Mouse (Mus musculus) layer of hippocampus, adult 18-20 months (tissue): ENCODE results near the gene Adh6b. TPM values are rescaled to one million over a fixed set of nuclear protein-coding genes. Genes with fewer than 3 reads are reported as not detected.
A peak's percentile ranks its signal among the peaks of the same experiment; 100 is the strongest.
"Not testable (repeated sequence)": the region's sequence is repeated elsewhere in the genome, so short reads cannot be mapped to it uniquely, and the experiment has no call there.

Source experiments
- DNase-seq, 2 experiments: peaks; one replicate each; pipeline ENCODE4 v3.0.0; 2022; ENCODE audit warnings: low spot score in 2 of 2
- total RNA-seq, 2 experiments: library from RNA; stranded (reverse); gene quantifications; 2 replicates each; pipeline ENCODE4 v1.2.3; 2021

Adh6b gene
- total RNA-seq, 2 experiments from 2014 or later, result 0.17 TPM; not detected in 1

GRCm38 (mm10) chr3:138360721-138361120 is 19.1 kb downstream of the Adh6b start:
- no peak for DNase-seq

- DNase-seq, result no peak
Measured at GRCm38 (mm10) chr3:138362920-138363319, 21.3 kb downstream of the Adh6b start.

GRCm38 (mm10) chr3:138366181-138366580 is 24.6 kb downstream of the Adh6b start:
- no peak for DNase-seq

- no peak for DNase-seq
Measured at GRCm38 (mm10) chr3:138369546-138369945, 28.0 kb downstream of the Adh6b start.

- not testable (repeated sequence) for DNase-seq
Measured at GRCm38 (mm10) chr3:138370289-138370688, 28.7 kb downstream of the Adh6b start.

GRCm38 (mm10) chr3:138373920-138374319 is 32.3 kb downstream of the Adh6b start:
- no peak for DNase-seq

GRCm38 (mm10) chr3:138375148-138375547 is 33.6 kb downstream of the Adh6b start:
- no peak for DNase-seq

- DNase-seq, result no peak
Measured at GRCm38 (mm10) chr3:138381133-138381532, 39.6 kb downstream of the Adh6b start.

GRCm38 (mm10) chr3:138387155-138387554 is 45.6 kb downstream of the Adh6b start:
- no peak for DNase-seq

GRCm38 (mm10) chr3:138404872-138405271 is 63.3 kb downstream of the Adh6b start:
- DNase-seq, result peak in 1 of 2 experiments; percentile 2

- DNase-seq, result peak; percentile 16 to 76
Measured at GRCm38 (mm10) chr3:138405341-138405740, 63.8 kb downstream of the Adh6b start.

- DNase-seq, result no peak
Measured at GRCm38 (mm10) chr3:138405840-138406239, 64.3 kb downstream of the Adh6b start.

- DNase-seq, result no peak
Measured at GRCm38 (mm10) chr3:138407920-138408319, 66.3 kb downstream of the Adh6b start.

Other genes starting within 250 kb of the Adh6b start
- gene Trmt10a, start 198.3 kb upstream of the Adh6b start, total RNA-seq, result 1 to 10 TPM; 4.6 to 5.1 TPM
- 1 to 10 TPM; 6.8 to 7.1 TPM for gene Mttp, start 196.8 kb upstream of the Adh6b start, total RNA-seq
- gene 4930579F01Rik, start 147.9 kb upstream of the Adh6b start, total RNA-seq, result not detected
- under 1 TPM in 1 of 2 experiments, not detected in 1; 0.10 TPM for gene Adh7, start 124.0 kb upstream of the Adh6b start, total RNA-seq
- under 1 TPM; 0.53 to 0.74 TPM for gene Adh1, start 80.8 kb upstream of the Adh6b start, total RNA-seq
- not detected for gene Adh6a, start 28.5 kb upstream of the Adh6b start, total RNA-seq
- not detected for gene Adh4, start 73.7 kb downstream of the Adh6b start, total RNA-seq
- gene Adh5, start 101.3 kb downstream of the Adh6b start, total RNA-seq, result 10 to 100 TPM; 64.0 to 72.6 TPM
- gene Metap1, start 147.7 kb downstream of the Adh6b start, total RNA-seq, result 10 to 100 TPM; 43.8 to 45.0 TPM
- 100 to 1,000 TPM; 191 to 202 TPM for gene Eif4e, start 184.4 kb downstream of the Adh6b start, total RNA-seq